Mouse (Mus musculus) ovary, postnatal 10 days (tissue): ENCODE measurements around the gene Plpp2.

ENCODE experiments used
- DNase-seq: peaks from one replicate; pipeline ENCODE4 v3.0.0; 2022; ENCODE audit warnings: low spot score

Plpp2 gene

GRCm38 (mm10) chr10:79533126-79533911, at the start of gene Plpp2:
Plpp2 (minus strand) TSS chr10:79533796.
- peak; percentile 26 for DNase-seq

DNA sequence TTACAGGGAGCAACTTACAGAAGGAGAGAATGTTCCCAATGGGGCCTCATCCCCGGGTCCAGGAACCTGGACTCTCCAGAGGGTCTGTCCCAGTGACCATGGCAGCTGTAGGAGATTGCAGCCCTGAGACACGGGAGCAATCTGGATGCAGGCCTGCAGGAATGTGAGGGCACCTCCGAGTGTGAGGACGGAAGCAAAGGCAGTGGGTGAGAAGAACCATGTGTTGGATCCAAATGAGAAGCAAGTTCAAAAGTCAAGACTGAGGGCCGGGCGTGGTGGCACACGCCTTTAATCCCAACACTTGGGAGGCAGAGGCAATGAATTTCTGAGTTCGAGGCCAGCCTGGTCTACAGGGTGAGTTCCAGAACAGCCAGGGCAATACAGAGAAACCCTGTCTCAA, 47.9 kb upstream of the Plpp2 start:
- no peak for DNase-seq

DNA sequence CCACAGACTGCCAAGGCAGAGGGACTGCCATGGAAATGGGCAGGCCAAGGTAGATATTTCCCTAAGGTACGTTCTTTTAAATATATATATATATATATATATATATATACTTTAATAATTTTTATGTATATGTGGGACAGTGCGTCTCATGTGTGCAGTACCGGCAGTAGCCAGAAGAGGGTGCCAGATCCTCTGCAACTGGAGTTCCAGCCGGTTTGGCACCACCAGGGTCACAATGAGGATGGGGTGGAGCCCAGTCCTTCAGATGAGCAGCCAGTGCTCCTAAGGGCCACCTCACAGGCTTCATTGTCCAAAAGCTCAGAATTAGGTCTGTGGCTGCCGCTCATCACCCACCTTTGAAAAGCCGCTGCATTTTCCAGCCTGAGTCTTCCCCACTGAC, 47.2 kb upstream of the Plpp2 start:
- DNase-seq = no peak

DNA sequence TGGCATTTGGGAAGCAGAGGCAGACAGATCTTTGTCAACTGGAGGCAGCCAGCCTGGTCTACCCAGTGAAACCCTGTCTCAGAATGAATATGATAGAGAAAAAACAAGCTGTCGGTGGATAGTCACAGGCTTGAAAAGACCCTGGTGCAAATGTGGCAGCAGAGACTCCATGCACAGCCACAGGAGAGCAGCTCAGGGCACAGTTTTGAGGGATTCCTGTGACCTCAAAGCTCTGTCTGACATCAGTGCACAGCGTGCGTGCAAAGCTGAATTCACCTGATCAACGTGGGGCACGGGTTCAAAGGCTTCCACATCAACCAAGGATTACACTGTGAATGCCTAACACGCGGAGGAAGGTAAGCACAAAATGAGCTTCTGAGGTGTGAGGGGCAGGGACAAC, 46.8 kb upstream of the Plpp2 start:
- no peak for DNase-seq

DNA sequence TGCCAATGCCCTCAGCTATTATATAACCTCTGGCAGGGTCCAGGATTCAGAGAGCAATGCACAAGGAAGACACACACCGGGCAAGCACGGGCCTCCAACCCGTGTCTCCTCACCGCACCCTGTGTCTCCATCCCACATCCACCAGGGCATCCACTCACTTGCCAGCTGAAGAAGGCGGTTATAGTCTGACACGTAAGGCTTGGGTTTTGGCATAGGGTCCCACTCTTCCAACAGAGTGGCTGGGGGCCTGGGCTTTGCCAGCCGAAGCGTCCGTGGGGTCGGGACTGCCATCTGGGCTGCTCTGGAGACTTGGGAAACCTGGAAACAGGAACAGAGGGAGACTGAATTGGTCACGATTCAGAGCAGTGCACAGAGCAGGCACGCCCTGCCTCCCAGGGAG, 46.2 kb upstream of the Plpp2 start:
- DNase-seq = no peak

DNA sequence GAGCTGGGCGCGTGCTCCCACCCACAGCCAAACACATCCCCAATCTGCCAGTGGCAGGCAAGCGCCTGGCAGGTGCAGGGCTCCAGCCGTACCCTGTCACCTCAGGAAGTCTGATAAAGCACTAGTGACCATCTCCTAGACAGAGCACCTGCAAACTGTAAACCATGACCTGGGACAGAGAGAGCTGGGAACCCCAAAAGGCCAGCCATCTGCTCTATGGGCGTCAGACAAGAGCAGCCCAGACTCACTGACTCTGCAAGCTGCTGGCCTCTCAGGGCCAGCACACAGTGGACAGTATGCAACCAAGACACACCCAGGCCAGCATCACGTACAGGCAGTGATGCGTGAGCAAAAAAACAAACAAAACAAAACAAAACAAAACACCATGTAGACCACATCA, 45.3 kb upstream of the Plpp2 start:
- DNase-seq = no peak

- no peak for DNase-seq
Measured at GRCm38 (mm10) chr10:79578276-79578675, 44.7 kb upstream of the Plpp2 start.

DNA sequence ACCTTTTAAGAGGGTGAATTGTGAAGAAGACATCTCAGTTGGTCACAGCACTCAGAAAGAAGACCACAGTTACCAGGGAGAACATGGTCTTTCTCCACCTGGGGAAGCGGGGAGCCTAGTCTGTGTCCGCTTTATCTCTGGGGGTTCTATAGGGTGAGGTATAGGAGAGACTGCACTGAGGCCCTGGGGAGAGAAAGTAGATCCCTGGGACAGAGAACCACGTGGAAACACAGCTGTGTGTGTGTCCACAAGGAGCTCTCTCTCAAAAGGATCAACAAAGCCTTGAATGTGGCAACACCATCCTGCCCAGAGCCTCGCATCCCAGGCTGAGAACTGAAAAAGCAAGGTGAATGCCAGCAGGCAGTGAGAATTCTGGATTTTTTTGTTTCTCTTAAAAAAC, 43.8 kb upstream of the Plpp2 start:
- no peak for DNase-seq

- no peak for DNase-seq
Measured at GRCm38 (mm10) chr10:79575754-79576153, 42.2 kb upstream of the Plpp2 start.

DNA sequence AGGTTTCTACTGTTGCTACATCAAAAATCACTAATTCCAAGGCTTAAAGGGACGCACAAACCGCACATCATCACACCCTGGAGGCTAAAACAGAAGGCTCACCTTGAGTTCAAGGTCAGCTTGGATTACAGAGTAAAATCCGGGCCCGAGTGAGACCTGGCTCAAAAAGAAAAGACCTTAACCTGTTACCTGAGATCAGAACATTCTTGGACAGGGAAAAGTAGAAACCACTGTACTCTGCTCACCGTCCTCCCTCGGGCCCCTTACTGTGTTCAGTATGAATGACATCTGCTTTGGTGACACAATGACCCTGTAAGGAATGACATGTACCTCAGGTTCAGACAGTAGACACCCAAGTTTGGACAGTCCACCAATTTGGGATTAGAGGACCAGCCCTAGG, 41.2 kb upstream of the Plpp2 start:
- no peak for DNase-seq

- no peak for DNase-seq
Measured at GRCm38 (mm10) chr10:79574350-79574749, 40.8 kb upstream of the Plpp2 start.

DNA sequence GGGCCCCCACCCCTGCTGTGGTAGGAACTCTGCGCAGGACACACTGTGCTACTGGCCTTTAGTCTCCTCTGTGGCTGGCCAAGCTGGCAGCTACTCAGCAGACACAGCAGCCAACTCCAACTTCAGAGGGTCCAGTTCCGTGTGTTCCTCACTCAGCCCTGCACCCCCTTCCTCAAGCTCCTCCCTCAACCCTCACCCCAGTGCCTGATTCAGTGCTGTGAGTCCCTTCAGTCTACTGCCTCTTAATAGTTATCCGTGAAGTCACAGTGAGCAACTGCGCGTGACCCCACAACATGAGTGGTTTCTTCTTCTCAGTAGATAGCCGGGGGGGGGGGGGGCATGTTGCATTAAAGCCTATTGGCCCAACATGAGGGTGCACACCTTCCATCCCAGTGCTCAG, 40.0 kb upstream of the Plpp2 start:
- DNase-seq = no peak

DNA sequence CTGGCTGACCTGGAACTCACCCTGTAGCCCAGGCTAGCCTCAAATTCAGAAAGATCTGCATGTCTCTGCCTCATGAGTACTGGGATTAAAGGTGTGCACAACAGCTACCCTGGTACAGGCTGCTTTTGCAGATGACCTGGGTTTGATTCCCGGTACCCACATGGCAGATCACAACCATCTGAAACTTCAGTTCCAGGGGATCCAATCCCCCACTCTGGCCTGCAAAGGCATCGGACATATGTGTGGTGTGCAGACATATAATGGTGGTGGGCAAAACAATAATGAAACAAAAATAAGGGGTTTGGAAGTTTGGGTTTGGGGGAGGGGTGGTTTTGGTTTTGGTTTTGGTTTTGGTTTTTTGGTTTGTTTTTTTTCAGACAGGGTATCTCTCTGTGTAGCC, 37.7 kb upstream of the Plpp2 start:
- DNase-seq = no peak

GRCm38 (mm10) chr10:79569921-79570320, 36.3 kb upstream of the Plpp2 start:
- no peak for DNase-seq

DNA sequence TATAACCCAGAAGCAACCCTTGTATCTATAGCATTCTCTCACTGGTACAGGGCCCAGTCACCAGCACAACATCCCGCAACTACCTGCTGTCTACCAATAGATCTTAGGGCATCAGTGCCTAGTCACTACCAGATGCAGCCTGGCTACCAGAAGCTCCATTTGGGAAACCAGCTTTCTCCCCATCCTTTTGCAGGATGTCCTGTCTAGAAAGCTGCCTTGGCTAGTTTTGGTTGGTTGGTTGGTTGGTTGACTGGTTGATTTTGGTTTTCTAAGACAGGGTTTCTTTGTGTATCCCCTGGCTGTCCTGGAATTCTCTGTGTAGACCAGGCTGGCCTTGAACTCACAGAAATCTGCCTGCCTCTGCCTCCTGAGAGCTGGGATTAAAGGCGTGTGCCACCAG, 26.1 kb upstream of the Plpp2 start:
- no peak for DNase-seq

- no peak for DNase-seq
Measured at GRCm38 (mm10) chr10:79557496-79557895, 23.9 kb upstream of the Plpp2 start.

DNA sequence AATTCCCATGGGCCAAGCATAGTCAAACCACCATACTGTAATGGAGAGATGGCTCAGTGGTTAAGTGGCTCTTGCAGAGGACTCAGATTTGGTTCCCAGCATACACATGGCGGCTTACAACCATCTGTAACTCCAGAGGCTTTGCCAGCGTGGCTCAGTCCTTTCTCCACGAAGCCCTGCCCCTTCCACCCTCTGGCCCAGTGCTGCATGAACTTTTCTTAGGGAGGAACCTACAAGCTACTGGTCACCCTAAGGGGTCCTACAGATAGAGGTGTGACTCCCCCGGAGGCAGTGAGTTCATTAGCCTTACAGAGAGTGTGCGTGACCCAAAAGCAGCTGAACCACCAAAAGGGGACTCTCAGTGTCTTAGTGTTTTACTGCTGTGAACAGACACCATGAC, 23.4 kb upstream of the Plpp2 start:
- no peak for DNase-seq

DNA sequence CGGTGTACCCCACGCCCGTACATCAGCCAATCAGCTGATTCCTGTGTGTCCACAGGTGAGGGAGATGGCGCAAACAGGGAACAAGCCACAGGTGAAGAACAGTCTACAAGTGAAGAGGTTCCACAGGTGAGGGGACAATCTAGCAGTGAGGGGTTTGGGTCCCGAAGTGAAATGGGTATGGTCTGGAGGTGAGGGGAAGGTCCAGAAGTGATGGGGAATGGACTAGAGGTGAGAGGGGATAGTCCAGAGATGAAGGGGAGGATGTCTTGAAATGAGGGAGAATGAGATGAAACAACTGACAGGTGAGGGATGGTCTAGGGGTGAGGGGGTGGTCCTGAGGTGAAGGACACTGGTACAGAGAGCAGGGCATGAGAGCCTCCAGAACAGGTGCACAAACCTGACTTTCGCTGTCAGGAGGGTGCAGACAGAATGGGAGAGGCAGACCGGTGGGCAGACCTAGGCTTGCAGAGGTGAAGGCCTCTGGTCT, 21.7 kb upstream of the Plpp2 start:
- no peak for DNase-seq

GRCm38 (mm10) chr10:79554330-79555237, 21.0 kb upstream of the Plpp2 start, which contains the start of gene Mier2:
Mier2 (minus strand) TSS chr10:79555199.
- DNase-seq = peak; percentile 60

- DNase-seq = no peak
Measured at GRCm38 (mm10) chr10:79553691-79554090, 20.1 kb upstream of the Plpp2 start.

DNA sequence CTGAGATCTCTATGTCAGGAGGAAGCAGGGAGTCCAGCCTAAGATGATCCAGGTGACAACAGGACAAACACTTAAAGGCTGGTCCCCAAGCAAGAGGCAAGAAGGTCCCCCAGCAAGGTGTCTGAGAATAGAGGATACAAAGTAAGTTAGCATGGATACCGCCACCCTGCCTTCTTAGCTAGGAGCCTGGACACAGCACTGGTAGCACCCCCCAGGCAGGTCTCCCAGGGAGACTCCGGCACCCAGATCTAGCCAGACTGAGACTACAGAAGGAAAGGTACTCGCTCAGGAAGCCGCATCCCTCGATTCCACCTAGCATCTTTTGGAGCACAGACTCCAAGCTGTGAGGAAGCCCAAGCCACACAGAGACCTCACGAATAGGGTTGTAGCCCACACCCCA, 19.6 kb upstream of the Plpp2 start:
- DNase-seq = no peak

DNA sequence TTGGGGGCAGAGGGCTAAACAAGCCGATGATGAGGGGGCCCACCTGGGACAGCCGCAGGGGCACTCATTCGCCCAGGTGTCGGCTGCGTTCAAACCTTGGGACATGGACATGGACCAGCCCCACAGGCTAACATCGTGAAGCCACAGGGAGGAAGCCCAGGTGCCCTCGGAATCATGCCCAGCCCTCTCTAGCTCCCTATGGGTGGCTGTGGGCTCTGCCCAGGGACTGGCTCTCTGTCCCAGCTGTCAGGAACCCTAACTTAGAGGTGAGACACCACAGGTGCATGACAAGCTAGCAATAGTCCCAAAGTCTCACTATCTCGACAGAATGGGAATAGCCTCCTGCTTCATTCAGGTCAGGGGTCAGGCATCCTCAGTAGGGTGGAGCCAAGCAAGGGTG, 18.9 kb upstream of the Plpp2 start:
- DNase-seq = no peak

DNA sequence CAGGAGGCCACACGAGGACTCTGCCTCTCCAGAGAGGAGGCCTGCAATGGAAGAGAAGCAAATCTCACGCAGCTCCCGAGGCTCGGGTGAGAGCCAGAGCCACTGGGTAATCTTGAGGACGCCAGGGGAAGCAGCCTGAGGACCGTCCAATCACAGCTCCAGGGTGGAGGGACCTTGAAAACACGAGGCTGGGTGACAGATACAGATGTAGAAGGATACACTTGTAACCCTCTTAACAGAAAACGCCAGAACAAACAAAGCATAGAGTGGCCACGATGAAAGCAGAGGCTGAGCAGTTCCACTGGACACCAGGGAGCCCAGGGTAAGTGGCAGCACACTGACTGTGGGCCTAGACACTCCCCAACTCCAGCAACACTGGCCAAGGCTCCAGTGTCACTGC, 16.8 kb upstream of the Plpp2 start:
- DNase-seq = no peak
